Mouse (Mus musculus): Measurements from ENCODE around the gene Sfrp5. TPM values are rescaled to one million over a fixed set of nuclear protein-coding genes. Genes with fewer than 3 reads are reported as not detected.

The Sfrp5 gene
- polyA plus RNA-seq (2015; fragmentation: Nextera tagmentation; extraction: Ambion mirVana), result 3.5 and 8.3 TPM in 2 replicates

DNA sequence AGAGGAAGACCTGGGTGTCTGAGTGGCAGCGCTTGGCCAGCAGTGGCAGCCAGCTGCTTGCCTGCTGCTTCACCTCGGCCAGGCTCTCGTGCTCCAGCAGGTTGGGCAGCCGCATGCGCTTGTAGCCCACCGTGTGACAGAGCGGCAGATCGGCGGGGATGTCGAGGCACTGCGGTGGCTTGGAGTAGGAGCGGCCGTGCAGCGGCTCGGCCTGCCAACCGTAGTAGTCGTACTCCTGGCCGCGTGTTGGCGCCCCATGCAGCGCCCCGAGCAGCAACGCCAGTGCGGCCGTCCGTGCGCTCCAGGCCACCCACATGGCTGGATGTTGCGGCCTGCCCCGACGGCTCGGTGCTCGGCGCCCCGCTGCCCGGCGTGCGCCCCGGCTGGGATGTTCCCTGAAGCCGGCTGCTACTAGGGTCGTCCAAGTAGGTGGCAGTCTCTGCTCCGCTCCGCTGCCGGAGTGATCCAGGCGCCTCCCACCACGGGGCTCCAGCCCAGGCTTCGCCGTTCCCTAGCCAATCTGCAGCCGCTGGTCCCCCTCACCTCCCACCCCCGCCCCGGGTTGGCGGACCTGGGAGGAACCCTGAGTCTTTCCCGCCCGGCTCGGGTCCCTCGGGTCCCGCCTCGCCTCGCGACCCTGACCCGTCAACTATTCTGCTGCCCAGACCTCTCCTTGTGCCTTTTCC, at the start of gene Sfrp5:
Sfrp5 (minus strand) TSS at position 557 of the 686 bp plus-strand sequence.
- peaks cover 13% of the 10 kb centered on the region for H3K4me1 ChIP-seq (ENCODE audit: control insufficient read depth, insufficient read depth, low read length)
- H3K27ac ChIP-seq (ENCODE audit: low read length), result no peak within 1 kb of the TSS
- H3K4me2 ChIP-seq (ENCODE audit: low read depth, low read length), result peak within 1 kb of the TSS; percentile 48
- no peak within 1 kb of the TSS; the same call in 1 of the 2 replicates for H3K9ac ChIP-seq (ENCODE audit: low read depth, low read length)
- H3K4me3 ChIP-seq (ENCODE audit: low read length), result peak within 1 kb of the TSS; percentile 31
- under 1% methylated on average over 59 of the region's 60 CpGs for WGBS
- ATAC-seq, result peak; percentile 46; the same call in 1 of the 2 replicates
- peaks cover 34% of the 10 kb centered on the region for H3K27me3 ChIP-seq (replicated peaks; ENCODE audit: control insufficient read depth, insufficient read depth, low read length)
- H3K9me3 ChIP-seq (ENCODE audit: control insufficient read depth, low read length), result no peaks in the 10 kb centered on the region
- H3K36me3 ChIP-seq (ENCODE audit: control insufficient read depth, insufficient read depth, low read length), result no peaks in the 10 kb centered on the region

DNA sequence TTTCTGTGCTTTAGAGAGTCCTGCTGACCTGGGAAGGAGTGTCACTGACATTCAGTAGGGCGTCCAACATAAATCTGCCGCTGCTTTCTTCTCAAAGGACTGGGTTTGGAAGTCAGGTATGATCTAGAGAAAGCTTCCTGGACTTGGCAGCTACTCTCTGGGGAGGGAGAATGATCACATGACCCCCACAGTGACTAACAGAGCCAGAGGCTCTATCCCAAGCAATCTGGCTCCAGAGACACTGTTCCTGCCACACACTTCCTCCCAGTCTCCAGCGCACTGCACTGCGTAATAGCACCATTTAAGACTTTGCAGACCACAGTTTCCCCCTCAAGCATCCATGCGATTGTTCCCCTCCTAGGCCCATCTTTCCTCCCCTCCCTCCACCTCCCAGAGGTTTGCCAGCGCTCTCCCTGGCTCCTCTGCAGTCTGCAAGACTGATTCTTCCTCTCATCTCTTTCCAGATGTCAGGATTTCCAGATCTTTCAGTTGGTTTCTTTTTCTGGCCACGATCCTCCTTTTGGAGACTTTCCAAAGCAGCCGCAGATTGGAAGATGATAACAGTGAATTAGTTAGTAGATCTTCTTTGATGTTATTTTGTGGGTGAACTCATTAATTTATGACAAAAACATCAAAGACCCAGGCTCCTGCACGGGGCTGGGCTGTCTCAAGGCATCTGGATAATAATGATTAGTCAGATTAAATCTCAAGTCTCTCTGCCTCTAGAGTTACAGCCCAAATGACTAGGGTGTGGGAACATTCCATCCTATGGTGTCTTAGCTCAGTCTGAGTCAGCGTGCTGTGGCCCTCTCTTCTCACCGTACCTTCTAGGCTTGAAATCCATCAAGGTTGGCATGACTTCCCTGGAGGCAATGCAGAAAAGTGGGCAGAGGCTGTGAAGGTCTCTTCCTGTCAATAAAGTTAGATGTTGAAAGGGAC, 48.2 kb upstream of the Sfrp5 start:
- no peaks in the 10 kb centered on the region for H3K4me1 ChIP-seq (ENCODE audit: control insufficient read depth, insufficient read depth, low read length)
- ATAC-seq, result no peak
- no peaks in the 10 kb centered on the region for H3K9me3 ChIP-seq (ENCODE audit: control insufficient read depth, low read length)
- no peak overlapping the region for H3K4me2 ChIP-seq (ENCODE audit: low read depth, low read length)
- no peaks in the 10 kb centered on the region; the same call in 1 of the 2 replicates for H3K27me3 ChIP-seq (replicated peaks; ENCODE audit: control insufficient read depth, insufficient read depth, low read length)
- H3K9ac ChIP-seq (ENCODE audit: low read depth, low read length), result no peak overlapping the region
- no peak overlapping the region for H3K27ac ChIP-seq (ENCODE audit: low read length)
- H3K4me3 ChIP-seq (ENCODE audit: low read length), result no peak overlapping the region
- no peaks in the 10 kb centered on the region for H3K36me3 ChIP-seq (ENCODE audit: control insufficient read depth, insufficient read depth, low read length)
- 69% methylated on average over 11 of the region's 11 CpGs for WGBS

DNA sequence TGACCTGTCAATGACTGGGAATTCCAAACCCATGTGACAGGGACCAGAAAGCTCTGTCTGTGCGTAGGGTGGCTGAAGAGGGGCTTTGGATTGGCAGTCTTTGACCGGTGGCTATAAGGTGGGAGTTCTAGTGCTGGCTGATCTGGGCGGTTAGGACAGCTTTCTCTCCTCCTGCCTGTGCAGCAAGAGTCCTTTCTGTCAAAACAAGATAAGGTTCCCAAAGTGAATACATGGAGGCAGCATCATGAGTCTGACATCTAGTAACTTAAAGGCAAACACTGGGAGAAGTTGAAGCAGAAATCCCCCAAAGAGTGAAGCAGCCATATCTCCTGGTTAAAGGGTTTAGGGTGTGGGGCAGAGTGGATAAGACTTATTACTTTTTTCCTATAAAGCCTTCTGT, 45.5 kb upstream of the Sfrp5 start, which contains the start of gene Golga7b:
Golga7b (plus strand) TSS at position 56 of the 400 bp plus-strand sequence.
- no peak within 1 kb of the TSS for H3K4me2 ChIP-seq (ENCODE audit: low read depth, low read length)
- H3K9me3 ChIP-seq (ENCODE audit: control insufficient read depth, low read length), result no peaks in the 10 kb centered on the region
- H3K36me3 ChIP-seq (ENCODE audit: control insufficient read depth, insufficient read depth, low read length), result no peaks in the 10 kb centered on the region
- no peak within 1 kb of the TSS for H3K4me3 ChIP-seq (ENCODE audit: low read length)
- no peak for ATAC-seq
- WGBS, result 81% methylated on average over 3 of the region's 3 CpGs
- no peak within 1 kb of the TSS for H3K9ac ChIP-seq (ENCODE audit: low read depth, low read length)
- H3K27me3 ChIP-seq (replicated peaks; ENCODE audit: control insufficient read depth, insufficient read depth, low read length), result no peaks in the 10 kb centered on the region
- no peaks in the 10 kb centered on the region for H3K4me1 ChIP-seq (ENCODE audit: control insufficient read depth, insufficient read depth, low read length)
- H3K27ac ChIP-seq (ENCODE audit: low read length), result no peak within 1 kb of the TSS

DNA sequence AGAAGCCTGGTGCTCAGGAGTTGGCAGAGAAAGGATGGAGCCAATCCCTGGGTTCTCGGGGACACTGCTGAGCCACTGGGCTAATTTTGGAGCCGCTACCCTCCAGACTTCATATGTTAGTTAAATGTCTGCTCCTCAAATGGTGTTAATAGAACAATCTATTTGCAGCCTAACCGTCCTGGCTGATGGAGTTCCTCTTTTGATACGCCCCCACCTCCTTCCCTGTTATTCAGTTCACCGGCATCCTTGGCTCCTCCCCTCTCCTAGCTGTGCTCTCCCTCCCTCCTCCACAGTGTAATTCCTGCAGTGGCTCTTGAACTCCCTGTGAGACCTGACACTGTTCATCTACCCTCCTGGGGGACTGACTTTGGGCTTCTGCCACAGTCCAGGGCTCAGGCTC, 44.6 kb upstream of the Sfrp5 start:
- WGBS, result 50% methylated on average over 5 of the region's 5 CpGs
- H3K4me1 ChIP-seq (ENCODE audit: control insufficient read depth, insufficient read depth, low read length), result no peaks in the 10 kb centered on the region
- H3K36me3 ChIP-seq (ENCODE audit: control insufficient read depth, insufficient read depth, low read length), result no peaks in the 10 kb centered on the region
- no peak overlapping the region for H3K9ac ChIP-seq (ENCODE audit: low read depth, low read length)
- no peak overlapping the region for H3K4me3 ChIP-seq (ENCODE audit: low read length)
- no peak for ATAC-seq
- no peak overlapping the region for H3K27ac ChIP-seq (ENCODE audit: low read length)
- no peaks in the 10 kb centered on the region for H3K9me3 ChIP-seq (ENCODE audit: control insufficient read depth, low read length)
- no peaks in the 10 kb centered on the region for H3K27me3 ChIP-seq (replicated peaks; ENCODE audit: control insufficient read depth, insufficient read depth, low read length)
- H3K4me2 ChIP-seq (ENCODE audit: low read depth, low read length), result no peak overlapping the region

DNA sequence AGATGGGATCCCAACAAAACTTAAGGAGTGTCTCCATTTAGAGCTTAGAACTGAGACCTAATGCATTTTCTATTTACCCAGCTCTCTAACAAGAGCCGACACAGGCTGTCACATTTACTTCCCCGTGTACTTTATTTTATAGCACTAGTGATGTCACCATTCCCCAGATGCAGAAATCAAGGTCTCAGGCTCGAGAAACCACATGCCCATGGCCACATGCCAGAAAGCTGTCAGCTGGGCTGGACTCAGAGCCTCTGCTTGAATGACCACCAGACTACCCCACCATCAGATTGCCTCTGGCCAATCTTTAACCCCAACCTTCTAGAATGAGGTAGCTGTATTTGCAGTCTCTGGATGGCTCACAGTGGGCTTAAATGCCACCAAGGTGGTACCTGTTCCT, 41.3 kb upstream of the Sfrp5 start:
- 27% methylated on average over 3 of the region's 3 CpGs for WGBS

DNA sequence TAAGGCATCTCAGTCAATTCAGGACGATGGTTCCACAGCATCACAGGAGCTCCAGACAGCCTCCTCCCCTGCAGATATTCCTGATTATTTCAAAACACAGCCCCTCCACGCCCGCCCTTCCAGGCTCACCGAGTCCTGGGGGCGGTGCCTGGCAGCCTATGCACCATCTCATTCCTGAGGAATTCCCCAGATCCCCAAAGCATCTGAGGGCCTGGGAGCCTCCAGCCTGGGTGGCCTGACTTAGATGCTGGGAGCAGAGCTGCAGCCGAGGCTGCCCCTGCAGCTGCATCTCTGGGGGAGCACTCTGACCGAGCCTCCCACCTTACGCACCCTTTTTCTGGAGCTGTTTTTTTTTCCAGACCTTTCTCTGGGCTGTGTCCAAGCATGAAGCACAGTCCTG, 38.8 kb upstream of the Sfrp5 start:
- H3K4me1 ChIP-seq (ENCODE audit: control insufficient read depth, insufficient read depth, low read length), result no peaks in the 10 kb centered on the region
- 46% methylated on average over 8 of the region's 8 CpGs for WGBS
- H3K4me3 ChIP-seq (ENCODE audit: low read length), result no peak overlapping the region
- no peaks in the 10 kb centered on the region for H3K36me3 ChIP-seq (ENCODE audit: control insufficient read depth, insufficient read depth, low read length)
- H3K9ac ChIP-seq (ENCODE audit: low read depth, low read length), result no peak overlapping the region
- no peak for ATAC-seq
- H3K9me3 ChIP-seq (ENCODE audit: control insufficient read depth, low read length), result no peaks in the 10 kb centered on the region
- H3K27ac ChIP-seq (ENCODE audit: low read length), result no peak overlapping the region
- H3K27me3 ChIP-seq (replicated peaks; ENCODE audit: control insufficient read depth, insufficient read depth, low read length), result no peaks in the 10 kb centered on the region
- H3K4me2 ChIP-seq (ENCODE audit: low read depth, low read length), result no peak overlapping the region

More for the DNA sequence above, 41.3 kb upstream of the Sfrp5 start:
- H3K36me3 ChIP-seq (ENCODE audit: control insufficient read depth, insufficient read depth, low read length), result no peaks in the 10 kb centered on the region
- no peak overlapping the region for H3K9ac ChIP-seq (ENCODE audit: low read depth, low read length)
- no peak overlapping the region for H3K4me3 ChIP-seq (ENCODE audit: low read length)
- ATAC-seq, result no peak
- H3K27ac ChIP-seq (ENCODE audit: low read length), result no peak overlapping the region
- no peaks in the 10 kb centered on the region for H3K9me3 ChIP-seq (ENCODE audit: control insufficient read depth, low read length)
- H3K4me1 ChIP-seq (ENCODE audit: control insufficient read depth, insufficient read depth, low read length), result no peaks in the 10 kb centered on the region
- H3K4me2 ChIP-seq (ENCODE audit: low read depth, low read length), result no peak overlapping the region
- no peaks in the 10 kb centered on the region for H3K27me3 ChIP-seq (replicated peaks; ENCODE audit: control insufficient read depth, insufficient read depth, low read length)

DNA sequence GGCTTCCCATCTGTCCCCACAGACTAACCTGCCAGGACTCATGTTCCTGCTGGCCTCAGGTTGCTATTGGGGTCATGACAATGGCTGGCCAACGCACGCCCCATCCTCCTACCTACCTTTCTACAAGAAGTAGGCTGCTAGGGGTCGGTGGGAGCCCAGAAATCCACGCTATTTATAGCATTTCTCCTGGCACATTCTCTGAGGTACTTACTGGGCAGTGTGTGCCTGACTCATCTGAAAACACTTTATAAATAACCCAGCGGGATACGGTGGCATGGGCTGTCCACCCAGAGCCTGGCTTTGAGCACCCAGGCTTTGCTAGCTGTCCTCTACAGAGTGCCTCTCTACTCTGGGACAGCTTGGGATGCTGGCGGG, 36.3 kb upstream of the Sfrp5 start:
- Histone ChIP-seq H3K4me1 (ENCODE audit: control insufficient read depth, insufficient read depth, low read length) (no peaks in the 10 kb centered on the region), H3K4me2 (ENCODE audit: low read depth, low read length) (no peak overlapping the region), H3K9me3 (ENCODE audit: control insufficient read depth, low read length) (no peaks in the 10 kb centered on the region), H3K27ac (ENCODE audit: low read length) (no peak overlapping the region), H3K4me3 (ENCODE audit: low read length) (no peak overlapping the region), H3K36me3 (ENCODE audit: control insufficient read depth, insufficient read depth, low read length) (no peaks in the 10 kb centered on the region), H3K9ac (ENCODE audit: low read depth, low read length) (no peak overlapping the region), H3K27me3 (replicated peaks; ENCODE audit: control insufficient read depth, insufficient read depth, low read length) (no peaks in the 10 kb centered on the region)
- WGBS, result 66% methylated on average over 7 of the region's 7 CpGs
- ATAC-seq, result no peak

DNA sequence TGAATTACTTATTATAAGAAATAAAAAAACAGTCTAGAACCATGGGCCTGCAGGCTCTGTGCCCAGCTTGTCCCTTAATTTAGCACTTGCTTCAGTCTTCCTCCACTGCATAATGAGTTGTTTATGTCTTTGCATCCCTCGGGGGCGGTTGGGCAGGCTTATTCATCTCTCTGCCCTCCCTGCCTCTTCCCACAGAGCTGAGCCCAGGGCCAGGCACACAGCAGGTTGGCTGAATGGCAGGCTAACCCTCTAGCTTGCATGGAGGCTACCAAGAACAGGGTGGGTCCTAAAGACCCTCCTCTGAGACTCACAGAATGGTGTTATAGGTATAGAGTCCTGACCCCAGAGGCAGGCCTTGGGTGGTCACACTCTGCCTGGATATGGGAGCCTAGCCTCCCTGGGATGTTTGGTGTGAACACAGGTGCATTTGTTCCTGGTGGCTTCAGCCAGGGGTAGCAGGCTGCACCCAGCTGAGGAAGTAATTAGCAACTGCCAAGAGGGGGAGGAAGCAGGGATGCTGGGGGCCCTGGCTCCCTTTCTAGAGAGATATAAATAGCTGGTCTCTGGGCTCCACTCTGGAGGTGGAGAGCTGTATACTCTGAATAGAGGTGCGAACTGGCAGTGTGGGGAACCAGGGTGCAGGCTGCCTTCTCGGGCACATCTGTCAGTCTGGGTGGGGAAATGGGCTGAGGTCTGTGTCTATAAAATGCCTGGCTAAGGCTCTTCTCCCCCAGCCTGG, 35.7 kb upstream of the Sfrp5 start:
- Histone ChIP-seq H3K9ac (ENCODE audit: low read depth, low read length) (no peak overlapping the region), H3K4me3 (ENCODE audit: low read length) (no peak overlapping the region), H3K9me3 (ENCODE audit: control insufficient read depth, low read length) (no peaks in the 10 kb centered on the region), H3K36me3 (ENCODE audit: control insufficient read depth, insufficient read depth, low read length) (no peaks in the 10 kb centered on the region), H3K4me1 (ENCODE audit: control insufficient read depth, insufficient read depth, low read length) (no peaks in the 10 kb centered on the region), H3K27ac (ENCODE audit: low read length) (no peak overlapping the region), H3K27me3 (replicated peaks; ENCODE audit: control insufficient read depth, insufficient read depth, low read length) (no peaks in the 10 kb centered on the region), H3K4me2 (ENCODE audit: low read depth, low read length) (no peak overlapping the region)
- ATAC-seq, result no peak
- WGBS, result 34% methylated on average over 4 of the region's 4 CpGs

DNA sequence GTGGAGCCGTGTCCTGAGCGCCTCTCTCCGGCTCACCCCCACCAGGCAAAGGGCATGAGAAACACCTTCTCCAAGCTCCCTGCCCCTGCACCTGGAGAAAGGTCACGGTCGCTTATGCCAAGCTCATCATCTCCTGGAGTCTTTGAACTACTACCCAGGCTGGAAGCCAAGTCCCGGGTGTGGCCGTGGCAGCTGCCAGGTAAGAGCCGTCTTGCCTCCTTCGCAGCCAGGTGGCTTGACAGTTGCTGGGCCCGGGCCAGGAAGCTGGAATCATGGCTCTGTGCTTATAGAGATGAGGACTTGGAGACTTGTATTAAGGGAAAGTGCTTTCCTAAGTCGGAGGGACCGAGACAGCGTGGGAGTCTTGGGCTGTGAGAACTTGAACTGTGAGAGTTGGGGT, 28.9 kb upstream of the Sfrp5 start:
- H3K9me3 ChIP-seq (ENCODE audit: control insufficient read depth, low read length), result no peaks in the 10 kb centered on the region
- no peak overlapping the region for H3K4me2 ChIP-seq (ENCODE audit: low read depth, low read length)
- 82% methylated on average over 13 of the region's 13 CpGs for WGBS
- H3K27ac ChIP-seq (ENCODE audit: low read length), result no peak overlapping the region
- ATAC-seq, result no peak
- H3K9ac ChIP-seq (ENCODE audit: low read depth, low read length), result no peak overlapping the region
- no peak overlapping the region for H3K4me3 ChIP-seq (ENCODE audit: low read length)
- H3K36me3 ChIP-seq (ENCODE audit: control insufficient read depth, insufficient read depth, low read length), result no peaks in the 10 kb centered on the region
- H3K27me3 ChIP-seq (replicated peaks; ENCODE audit: control insufficient read depth, insufficient read depth, low read length), result no peaks in the 10 kb centered on the region
- H3K4me1 ChIP-seq (ENCODE audit: control insufficient read depth, insufficient read depth, low read length), result no peaks in the 10 kb centered on the region
